Mouse (Mus musculus) urinary bladder, postnatal 36 days (tissue): ENCODE measurements around the gene Vmn1r22.
"Not testable (repeated sequence)": the region's sequence is repeated elsewhere in the genome, so short reads cannot be mapped to it uniquely, and the experiment has no call there.

Experiments used
- DNase-seq, 2 experiments: peaks; one replicate each; pipeline ENCODE4 v3.0.0; 2022; ENCODE audit warnings: low spot score in 2 of 2, mixed read lengths in 1 of 2

The Vmn1r22 gene

DNA sequence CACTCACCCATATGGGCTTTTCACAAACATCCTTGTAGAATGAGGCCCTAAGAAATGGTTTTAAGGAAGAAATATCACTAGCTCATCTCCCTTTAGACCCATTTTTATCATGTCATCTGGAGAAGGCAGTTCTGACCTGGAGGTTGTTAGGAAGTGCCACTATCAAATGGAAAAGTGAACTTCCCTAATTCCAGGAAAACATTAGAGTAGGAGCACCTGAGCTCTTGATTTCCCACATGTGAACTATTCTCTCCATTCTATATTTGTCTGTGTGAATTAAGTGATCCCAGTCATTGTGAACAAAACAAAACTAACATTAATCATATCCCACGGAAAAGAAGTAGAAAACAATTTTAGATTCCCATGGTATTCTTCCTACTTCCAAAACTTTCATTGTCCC is at the start of gene Vmn1r22:
TSS of gene Vmn1r22 (minus strand) at position 101 of the 400 bp plus-strand sequence.
- DNase-seq, result no peak

DNA sequence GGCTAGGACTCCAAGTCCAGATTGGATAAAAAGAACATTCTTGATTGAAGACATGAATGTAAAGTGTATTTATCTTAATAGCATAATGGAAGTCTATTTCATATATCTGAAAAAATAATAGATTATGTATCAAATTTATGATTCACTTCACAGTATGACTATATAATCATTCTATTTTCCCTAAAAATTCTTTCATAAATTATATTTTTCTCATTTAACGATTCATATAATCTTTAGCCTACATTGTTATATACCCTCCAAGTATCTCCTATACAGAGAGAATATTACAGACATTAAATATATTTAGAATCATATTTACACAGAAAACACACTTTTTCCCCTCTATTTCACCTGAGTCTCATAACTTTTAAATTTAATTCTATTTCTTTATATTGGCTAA is 18.9 kb upstream of the Vmn1r22 start, which contains the start of gene Vmn1r23:
TSS of gene Vmn1r23 (minus strand) at position 101 of the 400 bp plus-strand sequence.
- DNase-seq, result no peak

DNA sequence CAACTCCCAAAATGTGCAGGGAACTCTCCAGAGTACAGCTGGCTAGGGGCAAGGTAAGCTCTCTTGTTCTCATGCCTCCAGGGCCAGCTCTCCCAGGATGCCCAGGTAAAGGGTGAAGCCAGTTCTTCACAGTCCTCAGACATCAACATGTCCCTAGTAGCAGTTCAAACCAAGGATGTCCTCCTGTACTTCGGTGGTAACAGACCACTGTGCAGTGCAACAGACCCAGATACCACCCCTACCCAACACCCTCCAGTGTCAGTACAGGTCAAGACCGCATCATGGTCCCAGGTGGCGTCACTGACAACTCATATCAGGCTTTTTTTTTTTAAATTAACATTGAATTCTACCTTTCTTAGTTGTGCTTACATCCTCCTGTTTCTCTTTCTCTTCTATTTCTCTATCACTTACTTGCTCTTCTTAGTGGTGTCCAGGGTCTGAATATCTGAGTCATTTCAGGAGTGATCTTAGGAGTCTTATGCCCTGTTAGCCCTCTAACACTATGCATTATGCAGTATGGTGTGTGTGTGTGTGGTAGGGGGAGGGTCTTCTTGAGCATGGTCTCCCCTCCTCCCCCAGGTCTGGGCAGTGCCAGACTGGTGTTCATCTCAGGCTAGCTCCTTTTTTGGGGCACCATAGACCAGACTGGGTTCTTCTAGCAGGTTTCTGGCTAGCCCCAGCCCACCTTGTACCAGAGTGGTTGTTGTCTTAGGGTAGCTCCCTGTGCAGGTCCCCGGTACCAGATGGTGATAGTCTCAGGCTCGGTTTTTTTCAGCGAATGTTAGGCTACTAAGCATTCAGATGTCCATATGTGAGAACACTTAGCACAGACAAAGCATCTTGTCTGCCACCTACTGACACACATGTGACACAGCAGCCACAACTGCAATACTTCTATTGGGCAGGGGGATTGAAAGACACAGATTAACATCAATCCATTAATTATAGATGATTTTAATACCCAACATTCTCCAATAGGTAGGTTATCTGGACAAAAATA is 48.5 kb downstream of the Vmn1r22 start:
- DNase-seq, result no peak

DNA sequence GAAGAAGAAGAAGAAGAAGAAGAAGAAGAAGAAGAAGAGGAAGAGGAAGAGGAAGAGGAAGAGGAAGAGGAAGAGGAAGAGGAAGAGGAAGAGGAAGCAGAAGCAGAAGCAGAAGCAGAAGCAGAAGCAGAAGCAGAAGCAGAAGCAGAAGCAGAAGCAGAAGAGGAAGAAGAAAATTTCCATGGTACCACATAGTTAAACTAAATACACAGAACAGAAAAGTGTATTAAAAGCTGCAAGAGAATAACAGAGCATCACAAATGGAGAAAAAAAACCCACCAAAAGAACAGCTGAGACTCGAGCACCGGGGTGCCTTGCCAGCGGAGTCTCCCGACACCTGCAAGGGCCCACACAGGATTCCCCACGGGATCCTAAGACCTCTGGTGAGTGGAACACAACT is 56.7 kb downstream of the Vmn1r22 start:
- not testable (repeated sequence) for DNase-seq

DNA sequence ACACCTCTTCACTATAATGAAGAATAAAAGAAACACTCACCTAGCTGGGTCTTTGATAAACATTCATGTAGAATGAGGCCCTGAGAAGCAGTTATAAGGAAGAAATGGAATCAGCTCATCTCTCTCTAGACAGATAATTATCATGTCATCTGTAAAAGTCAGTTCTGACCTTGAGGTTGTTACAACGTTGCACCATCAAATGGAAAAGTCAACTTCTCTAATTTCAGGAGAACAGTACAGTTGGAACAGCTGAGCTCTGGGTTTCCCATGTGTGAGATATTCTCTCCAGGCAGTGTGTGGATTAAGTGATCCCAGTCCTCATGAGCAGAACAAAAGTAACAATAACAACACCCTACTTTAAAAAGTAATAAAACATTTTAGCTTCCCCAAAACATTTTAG is 57.5 kb downstream of the Vmn1r22 start, which contains the start of gene Vmn1r21:
TSS of gene Vmn1r21 (minus strand) at position 58 of the 400 bp plus-strand sequence.
- no peak for DNase-seq
